Mouse (Mus musculus): ENCODE data around the gene Gpr84. TPM values are rescaled to one million over a fixed set of nuclear protein-coding genes. Genes with fewer than 3 reads are reported as not detected.

Gene Gpr84
- polyA plus RNA-seq, 1 experiment from 2014 or later: not detected

DNA sequence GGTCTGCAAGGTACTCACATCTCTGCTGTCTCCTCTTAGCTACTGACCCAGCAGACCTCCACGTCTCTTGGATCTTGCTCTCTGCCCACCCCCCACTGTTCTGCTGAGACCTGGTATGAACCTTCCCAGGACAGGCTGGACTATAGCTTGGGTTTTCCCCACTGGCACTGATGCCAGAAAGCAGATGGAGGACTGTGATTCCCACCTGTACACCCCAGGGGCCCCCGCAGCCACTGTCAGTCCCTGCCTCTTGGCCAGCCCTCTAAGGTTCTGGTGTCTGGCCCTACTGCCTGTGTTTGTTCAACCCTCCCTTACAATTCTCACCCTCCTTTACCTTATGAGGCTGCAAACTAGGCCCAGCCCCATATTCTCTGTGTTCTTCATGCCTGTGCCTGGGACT is 44.3 kb upstream of the Gpr84 start:
- no peak for DNase-seq (ENCODE audit: low spot score)
- no peak overlapping the region for H3K4me3 ChIP-seq (ENCODE audit: low read depth, low read length)
- no peaks in the 10 kb centered on the region for H3K27me3 ChIP-seq (ENCODE audit: control insufficient read depth, insufficient read depth, low read length)
- H3K9ac ChIP-seq (replicated peaks; ENCODE audit: low read length): no peak overlapping the region
- no peak overlapping the region for H3K27ac ChIP-seq (replicated peaks; ENCODE audit: low read depth, low read length)
- no peaks in the 10 kb centered on the region for H3K9me3 ChIP-seq (replicated peaks; ENCODE audit: control insufficient read depth, low read length)
- 94% methylated on average over 2 of the region's 2 CpGs for WGBS
- H3K4me1 ChIP-seq (ENCODE audit: control insufficient read depth, insufficient read depth, low read length): peaks cover 8% of the 10 kb centered on the region; the same call in 1 of the 2 replicates
- no peak for ATAC-seq (replicated peaks; ENCODE audit: insufficient number of reproducible peaks, low FRiP score, low TSS enrichment, low read depth)
- H3K4me2 ChIP-seq (ENCODE audit: low read depth, low read length): no peak overlapping the region
- peaks cover 2% of the 10 kb centered on the region; the same call in 1 of the 2 replicates for H3K36me3 ChIP-seq (replicated peaks; ENCODE audit: control insufficient read depth, insufficient read depth, low read depth, low read length)

DNA sequence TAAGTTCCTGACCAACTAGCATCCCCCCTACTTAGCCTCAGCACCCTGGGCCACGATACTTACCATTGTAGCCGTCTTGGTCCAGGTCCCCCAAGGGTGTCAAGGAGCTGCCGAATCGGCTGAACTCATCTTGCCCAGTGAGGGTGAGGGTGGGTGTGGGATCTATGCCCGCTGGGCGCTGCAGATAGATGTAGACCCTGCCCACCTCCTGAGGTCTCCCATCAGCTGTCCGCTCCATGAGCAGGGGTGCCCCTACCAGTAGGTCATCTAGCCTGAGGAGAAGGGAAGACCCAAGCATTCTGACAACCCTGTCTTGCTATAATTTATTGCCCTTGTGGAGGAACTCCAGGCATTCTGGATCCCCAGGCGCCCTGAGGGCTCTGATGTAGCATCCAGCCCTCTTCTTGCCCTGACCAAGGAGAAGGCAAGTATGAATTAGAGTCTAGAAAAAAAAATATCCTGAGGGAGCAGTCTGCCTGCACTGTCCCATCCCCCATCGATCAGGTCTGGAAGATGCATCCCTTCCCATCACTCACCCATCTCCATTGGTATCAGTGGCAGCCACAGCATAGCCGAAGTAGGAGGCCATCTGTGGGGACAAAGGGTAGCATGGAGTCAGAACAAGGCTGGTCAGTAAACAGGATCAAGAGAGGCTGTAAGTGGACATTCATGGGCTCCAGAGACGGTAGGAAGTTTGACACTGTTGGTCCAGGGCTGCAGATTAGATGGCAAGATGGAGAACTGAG is 43.3 kb upstream of the Gpr84 start:
- 93% methylated on average over 11 of the region's 11 CpGs for WGBS
- Histone ChIP-seq H3K27me3 (ENCODE audit: control insufficient read depth, insufficient read depth, low read length) (no peaks in the 10 kb centered on the region), H3K9ac (replicated peaks; ENCODE audit: low read length) (no peak overlapping the region), H3K4me2 (ENCODE audit: low read depth, low read length) (no peak overlapping the region), H3K4me3 (ENCODE audit: low read depth, low read length) (no peak overlapping the region), H3K9me3 (replicated peaks; ENCODE audit: control insufficient read depth, low read length) (no peaks in the 10 kb centered on the region), H3K4me1 (ENCODE audit: control insufficient read depth, insufficient read depth, low read length) (peaks cover 4% of the 10 kb centered on the region; the same call in 1 of the 2 replicates), H3K36me3 (replicated peaks; ENCODE audit: control insufficient read depth, insufficient read depth, low read depth, low read length) (peaks cover 2% of the 10 kb centered on the region; the same call in 1 of the 2 replicates), H3K27ac (replicated peaks; ENCODE audit: low read depth, low read length) (no peak overlapping the region)
- ATAC-seq (replicated peaks; ENCODE audit: insufficient number of reproducible peaks, low FRiP score, low TSS enrichment, low read depth) (no peak), DNase-seq (ENCODE audit: low spot score) (no peak)

DNA sequence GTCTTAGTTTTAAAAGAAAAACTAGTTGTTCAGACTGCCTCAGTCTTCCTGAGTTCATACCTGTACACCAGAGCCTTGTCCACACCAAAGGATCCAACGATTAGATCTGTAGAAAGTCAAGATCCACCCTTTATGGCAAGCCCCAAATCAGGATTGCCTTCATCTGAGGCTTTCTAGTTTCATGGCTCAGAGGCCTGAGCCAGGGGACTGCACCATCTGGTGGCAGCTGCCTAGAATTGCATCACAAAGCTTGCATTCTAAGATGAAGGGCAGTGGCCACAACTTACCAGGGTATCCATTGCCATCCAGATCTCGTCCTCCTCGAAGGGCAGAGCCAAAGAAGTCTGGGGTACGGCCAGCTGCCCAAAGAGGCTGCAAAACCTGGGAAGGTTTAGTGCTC is 42.4 kb upstream of the Gpr84 start:
- WGBS: 51% methylated on average over 4 of the region's 4 CpGs
- no peak overlapping the region for H3K4me3 ChIP-seq (ENCODE audit: low read depth, low read length)
- no peaks in the 10 kb centered on the region for H3K9me3 ChIP-seq (replicated peaks; ENCODE audit: control insufficient read depth, low read length)
- no peaks in the 10 kb centered on the region for H3K27me3 ChIP-seq (ENCODE audit: control insufficient read depth, insufficient read depth, low read length)
- H3K4me2 ChIP-seq (ENCODE audit: low read depth, low read length): no peak overlapping the region
- H3K9ac ChIP-seq (replicated peaks; ENCODE audit: low read length): no peak overlapping the region
- ATAC-seq (replicated peaks; ENCODE audit: insufficient number of reproducible peaks, low FRiP score, low TSS enrichment, low read depth) (no peak), DNase-seq (ENCODE audit: low spot score) (peak; percentile 81)
- no peaks in the 10 kb centered on the region for H3K4me1 ChIP-seq (ENCODE audit: control insufficient read depth, insufficient read depth, low read length)
- peaks cover 2% of the 10 kb centered on the region; the same call in 1 of the 2 replicates for H3K36me3 ChIP-seq (replicated peaks; ENCODE audit: control insufficient read depth, insufficient read depth, low read depth, low read length)
- no peak overlapping the region for H3K27ac ChIP-seq (replicated peaks; ENCODE audit: low read depth, low read length)

DNA sequence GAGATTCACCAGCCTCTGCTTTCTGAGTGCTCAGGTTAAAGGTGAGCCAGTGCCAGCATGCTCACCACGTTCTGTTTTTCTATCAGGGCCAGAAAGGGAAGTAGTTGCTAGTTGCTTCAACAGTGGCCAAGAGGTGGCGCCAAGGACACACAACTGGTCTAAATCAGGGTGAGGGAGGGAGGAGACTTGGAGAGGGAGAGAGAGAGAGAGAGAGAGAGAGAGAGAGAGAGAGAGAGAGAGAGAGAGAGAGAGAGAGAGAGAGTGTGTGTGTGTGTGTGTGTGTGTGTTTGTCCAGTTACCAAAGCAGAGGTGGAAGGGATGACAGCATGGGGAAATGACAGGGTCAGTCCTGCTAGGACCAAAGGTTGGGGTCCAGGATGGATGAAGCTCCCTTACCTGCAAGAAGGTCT is 36.9 kb upstream of the Gpr84 start:
- Histone ChIP-seq H3K36me3 (replicated peaks; ENCODE audit: control insufficient read depth, insufficient read depth, low read depth, low read length) (peaks cover 2% of the 10 kb centered on the region; the same call in 1 of the 2 replicates), H3K9ac (replicated peaks; ENCODE audit: low read length) (no peak overlapping the region), H3K27ac (replicated peaks; ENCODE audit: low read depth, low read length) (no peak overlapping the region), H3K4me1 (ENCODE audit: control insufficient read depth, insufficient read depth, low read length) (no peaks in the 10 kb centered on the region), H3K4me3 (ENCODE audit: low read depth, low read length) (no peak overlapping the region), H3K9me3 (replicated peaks; ENCODE audit: control insufficient read depth, low read length) (no peaks in the 10 kb centered on the region), H3K4me2 (ENCODE audit: low read depth, low read length) (no peak overlapping the region), H3K27me3 (ENCODE audit: control insufficient read depth, insufficient read depth, low read length) (no peaks in the 10 kb centered on the region)
- 0 out of 2 replicates have a peak, but pooled peaks have one; percentile 5 for ATAC-seq (replicated peaks; ENCODE audit: insufficient number of reproducible peaks, low FRiP score, low TSS enrichment, low read depth)
- peak; percentile 77 for DNase-seq (ENCODE audit: low spot score)
- WGBS: 0% methylated on average over 2 of the region's 2 CpGs

DNA sequence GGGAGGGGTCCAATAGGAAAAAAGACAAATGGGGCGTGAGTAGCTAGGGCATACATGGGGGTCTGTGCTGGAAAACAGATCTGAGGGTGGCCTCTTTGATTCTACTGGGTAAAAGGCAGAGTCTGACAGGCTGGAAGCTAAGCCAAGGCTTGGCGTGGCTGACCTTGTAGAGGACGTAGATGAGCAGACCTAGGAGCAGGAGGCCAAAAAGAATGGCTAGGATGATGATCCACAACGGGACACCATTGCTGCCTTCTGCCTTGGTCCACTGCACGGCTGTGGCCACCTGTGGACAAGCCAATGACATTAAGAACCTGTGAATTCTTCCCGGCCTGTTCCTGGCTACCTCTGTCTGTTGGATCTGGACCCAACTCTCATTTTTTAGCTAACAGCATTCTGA is 35.4 kb upstream of the Gpr84 start:
- peaks cover 2% of the 10 kb centered on the region; the same call in 1 of the 2 replicates for H3K36me3 ChIP-seq (replicated peaks; ENCODE audit: control insufficient read depth, insufficient read depth, low read depth, low read length)
- H3K4me3 ChIP-seq (ENCODE audit: low read depth, low read length): no peak overlapping the region
- H3K9ac ChIP-seq (replicated peaks; ENCODE audit: low read length): no peak overlapping the region
- ATAC-seq (replicated peaks; ENCODE audit: insufficient number of reproducible peaks, low FRiP score, low TSS enrichment, low read depth): no peak
- no peaks in the 10 kb centered on the region for H3K9me3 ChIP-seq (replicated peaks; ENCODE audit: control insufficient read depth, low read length)
- WGBS: 86% methylated on average over 6 of the region's 6 CpGs
- H3K27me3 ChIP-seq (ENCODE audit: control insufficient read depth, insufficient read depth, low read length): 0 out of 2 replicates have a peak, but pooled peaks cover 3% of the 10 kb centered on the region
- no peak overlapping the region for H3K27ac ChIP-seq (replicated peaks; ENCODE audit: low read depth, low read length)
- H3K4me1 ChIP-seq (ENCODE audit: control insufficient read depth, insufficient read depth, low read length): 0 out of 2 replicates have a peak, but pooled peaks cover 2% of the 10 kb centered on the region
- no peak for DNase-seq (ENCODE audit: low spot score)
- H3K4me2 ChIP-seq (ENCODE audit: low read depth, low read length): no peak overlapping the region

DNA sequence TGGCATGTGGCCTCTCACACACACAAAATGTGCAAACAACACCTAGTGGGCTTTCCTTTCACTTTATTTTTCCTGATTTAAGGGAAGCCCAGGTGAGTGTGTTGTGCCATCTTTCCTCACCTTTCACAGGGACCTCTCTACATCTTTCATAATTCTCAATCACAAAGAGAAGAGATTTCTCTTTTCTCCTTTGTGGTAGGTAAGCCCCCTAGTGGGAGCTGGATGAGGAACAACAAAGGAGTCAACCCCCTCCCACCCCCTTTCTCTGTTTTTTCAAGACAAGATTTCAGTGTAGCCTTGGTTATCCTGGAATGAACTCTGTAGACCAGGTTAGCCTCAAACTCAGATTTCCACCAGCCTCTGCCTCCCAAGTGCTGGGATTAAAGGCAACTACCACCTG is 33.1 kb upstream of the Gpr84 start:
- Histone ChIP-seq H3K4me1 (ENCODE audit: control insufficient read depth, insufficient read depth, low read length) (peaks cover 2% of the 10 kb centered on the region; the same call in 1 of the 2 replicates), H3K9me3 (replicated peaks; ENCODE audit: control insufficient read depth, low read length) (no peaks in the 10 kb centered on the region), H3K36me3 (replicated peaks; ENCODE audit: control insufficient read depth, insufficient read depth, low read depth, low read length) (no peaks in the 10 kb centered on the region), H3K9ac (replicated peaks; ENCODE audit: low read length) (no peak overlapping the region), H3K27ac (replicated peaks; ENCODE audit: low read depth, low read length) (no peak overlapping the region), H3K4me2 (ENCODE audit: low read depth, low read length) (no peak overlapping the region), H3K27me3 (ENCODE audit: control insufficient read depth, insufficient read depth, low read length) (peaks cover 7% of the 10 kb centered on the region; the same call in 1 of the 2 replicates), H3K4me3 (ENCODE audit: low read depth, low read length) (no peak overlapping the region)
- ATAC-seq (replicated peaks; ENCODE audit: insufficient number of reproducible peaks, low FRiP score, low TSS enrichment, low read depth) (no peak), DNase-seq (ENCODE audit: low spot score) (no peak)

DNA sequence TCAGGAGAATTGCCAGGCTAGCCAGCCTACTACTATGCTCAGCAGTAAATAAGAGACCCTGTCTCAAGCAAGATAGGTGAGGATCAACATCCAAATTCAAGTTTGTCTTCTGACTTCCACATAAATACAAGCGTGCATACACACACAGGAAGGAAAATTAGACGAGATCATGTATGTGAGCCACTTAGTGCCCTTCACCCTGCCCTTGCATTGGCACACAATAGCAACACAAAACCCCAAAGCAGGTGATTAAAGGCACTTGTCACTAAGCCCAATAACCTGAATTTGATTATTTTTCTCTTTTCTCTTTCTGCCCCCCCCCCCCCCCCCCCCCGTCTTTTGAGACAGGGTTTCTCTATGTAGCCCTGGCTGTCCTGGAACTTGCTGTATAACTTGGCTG is 32.6 kb upstream of the Gpr84 start:
- no peak overlapping the region for H3K4me3 ChIP-seq (ENCODE audit: low read depth, low read length)
- H3K4me2 ChIP-seq (ENCODE audit: low read depth, low read length): no peak overlapping the region
- H3K27me3 ChIP-seq (ENCODE audit: control insufficient read depth, insufficient read depth, low read length): peaks cover 7% of the 10 kb centered on the region; the same call in 1 of the 2 replicates
- no peak overlapping the region for H3K27ac ChIP-seq (replicated peaks; ENCODE audit: low read depth, low read length)
- DNase-seq (ENCODE audit: low spot score) (no peak), ATAC-seq (replicated peaks; ENCODE audit: insufficient number of reproducible peaks, low FRiP score, low TSS enrichment, low read depth) (no peak)
- peaks cover 2% of the 10 kb centered on the region; the same call in 1 of the 2 replicates for H3K4me1 ChIP-seq (ENCODE audit: control insufficient read depth, insufficient read depth, low read length)
- H3K9me3 ChIP-seq (replicated peaks; ENCODE audit: control insufficient read depth, low read length): no peaks in the 10 kb centered on the region
- H3K36me3 ChIP-seq (replicated peaks; ENCODE audit: control insufficient read depth, insufficient read depth, low read depth, low read length): no peaks in the 10 kb centered on the region
- WGBS: 84% methylated on average over 3 of the region's 3 CpGs
- no peak overlapping the region for H3K9ac ChIP-seq (replicated peaks; ENCODE audit: low read length)

DNA sequence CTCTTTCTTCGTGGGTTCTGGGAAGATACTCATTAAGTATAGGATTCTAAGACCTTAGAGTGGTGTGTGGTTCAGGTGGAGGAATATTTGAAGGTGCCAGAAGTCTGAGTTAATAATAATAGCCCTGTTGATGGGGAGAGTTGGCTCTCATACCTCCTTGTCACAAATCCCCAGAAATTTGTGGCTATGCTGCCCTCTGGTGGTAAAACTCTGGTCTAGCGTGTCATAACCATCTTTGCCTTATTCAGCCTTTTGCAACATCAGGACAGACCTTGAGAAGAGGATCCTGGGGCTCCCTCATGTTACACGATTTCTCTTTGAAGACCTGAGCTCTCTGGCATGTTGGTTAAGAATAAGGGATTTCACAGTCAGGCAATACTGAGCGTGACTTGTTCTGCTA is 32.0 kb upstream of the Gpr84 start:
- Histone ChIP-seq H3K4me2 (ENCODE audit: low read depth, low read length) (no peak overlapping the region), H3K9ac (replicated peaks; ENCODE audit: low read length) (no peak overlapping the region), H3K4me3 (ENCODE audit: low read depth, low read length) (no peak overlapping the region), H3K36me3 (replicated peaks; ENCODE audit: control insufficient read depth, insufficient read depth, low read depth, low read length) (no peaks in the 10 kb centered on the region), H3K27ac (replicated peaks; ENCODE audit: low read depth, low read length) (no peak overlapping the region), H3K9me3 (replicated peaks; ENCODE audit: control insufficient read depth, low read length) (no peaks in the 10 kb centered on the region), H3K4me1 (ENCODE audit: control insufficient read depth, insufficient read depth, low read length) (peaks cover 2% of the 10 kb centered on the region; the same call in 1 of the 2 replicates), H3K27me3 (ENCODE audit: control insufficient read depth, insufficient read depth, low read length) (peaks cover 7% of the 10 kb centered on the region; the same call in 1 of the 2 replicates)
- ATAC-seq (replicated peaks; ENCODE audit: insufficient number of reproducible peaks, low FRiP score, low TSS enrichment, low read depth): 0 out of 2 replicates have a peak, but pooled peaks have one; percentile 0
- WGBS: 15% methylated on average over 4 of the region's 4 CpGs
- DNase-seq (ENCODE audit: low spot score): peak; percentile 94

Data from embryonic facial prominence, embryonic 11.5 days (tissue).